Mouse (Mus musculus): ENCODE results near the gene Midn.
A peak's percentile ranks its signal among the peaks of the same experiment; 100 is the strongest.

Midn gene

DNA sequence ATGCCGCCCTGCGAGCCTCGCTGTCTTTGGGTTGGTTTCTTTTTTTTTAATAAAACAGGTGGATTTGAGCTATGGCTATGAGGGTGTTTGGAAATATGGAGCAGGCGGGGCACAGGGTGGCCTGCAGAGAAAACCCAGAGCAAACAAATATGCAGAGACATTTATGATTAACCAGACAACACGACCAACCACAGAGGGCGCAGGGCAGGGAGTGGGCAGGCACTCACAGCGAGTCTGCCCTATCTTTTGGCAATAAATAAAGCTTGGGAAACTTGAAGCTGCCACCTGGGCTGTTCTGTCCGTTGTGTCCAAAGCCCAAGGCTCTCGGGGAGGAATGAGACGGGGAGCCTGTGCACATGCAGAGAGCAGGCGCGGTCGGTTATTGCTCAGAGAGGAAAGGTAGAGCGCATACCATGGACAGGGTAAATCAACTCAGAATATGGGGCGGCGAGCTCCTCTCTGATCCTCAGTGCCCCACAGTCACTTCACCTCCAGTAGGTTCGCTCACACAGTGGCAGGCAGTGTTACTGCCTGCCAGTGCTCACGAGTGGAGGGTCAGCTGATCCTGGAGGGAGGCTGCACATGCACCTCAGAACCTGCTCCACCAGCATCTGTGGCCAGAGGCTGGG, 17.6 kb upstream of the Midn start:
- peak; percentile 79 to 82 for DNase-seq

GRCm38 (mm10) chr10:80131316-80131951, 16.6 kb upstream of the Midn start:
- no peak for DNase-seq

GRCm38 (mm10) chr10:80131952-80132350, 16.1 kb upstream of the Midn start:
- no peak for DNase-seq

DNA sequence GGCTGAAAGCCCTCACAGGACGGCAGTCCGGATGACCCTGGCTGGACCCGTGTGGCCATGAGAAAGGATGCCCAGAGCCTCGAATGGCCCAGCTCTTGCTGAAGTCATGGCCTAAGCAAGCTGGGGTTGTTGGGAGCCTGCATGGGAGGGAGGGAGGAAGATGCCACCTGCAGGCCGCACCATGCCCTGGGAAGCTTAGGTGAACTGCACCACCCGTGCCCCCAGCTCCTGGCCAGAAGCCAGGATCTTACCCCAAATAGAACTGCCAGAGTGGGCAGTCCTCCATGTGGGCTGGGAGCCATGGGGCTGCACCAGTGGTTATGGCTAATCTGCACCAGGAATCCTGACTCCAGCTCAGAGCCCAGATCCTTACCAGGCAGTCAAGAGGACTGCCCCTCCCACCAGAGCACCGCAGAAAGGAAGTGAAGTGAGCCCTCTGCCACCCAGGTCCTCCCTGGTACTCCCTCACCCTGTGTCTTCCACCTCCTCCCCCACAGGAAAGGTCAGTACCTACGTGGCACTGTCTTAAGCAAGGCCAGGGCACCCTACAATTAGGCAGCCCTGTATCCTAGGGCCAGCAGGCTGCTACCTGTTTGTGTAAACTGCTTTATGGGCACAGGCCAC, 14.7 kb upstream of the Midn start:
- DNase-seq, result peak in 1 of 2 experiments; percentile 56

GRCm38 (mm10) chr10:80134421-80134820, 13.7 kb upstream of the Midn start:
- DNase-seq, result peak in 1 of 2 experiments; percentile 50

DNA sequence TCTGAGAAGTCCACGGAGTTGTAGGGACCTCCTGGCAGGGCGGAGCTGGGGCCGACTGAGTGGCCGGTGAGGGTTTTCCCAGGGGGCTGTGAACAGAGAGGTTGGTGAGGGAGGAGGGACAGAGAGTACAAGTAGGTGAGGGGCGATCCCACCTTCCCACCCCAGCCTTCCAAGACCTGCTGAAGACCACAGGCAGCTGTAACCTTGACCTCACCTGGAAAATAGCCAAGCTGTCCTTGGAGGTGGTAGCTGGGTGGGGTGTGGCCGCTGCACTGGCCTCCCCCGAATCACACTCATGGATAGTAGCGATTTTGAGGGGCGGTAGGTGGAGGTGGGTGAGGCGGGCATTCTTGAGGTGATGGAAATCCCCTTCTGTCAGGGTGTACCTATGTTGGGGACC, 12.9 kb upstream of the Midn start:
- DNase-seq, result no peak

GRCm38 (mm10) chr10:80135641-80136040, 12.4 kb upstream of the Midn start:
- no peak for DNase-seq

GRCm38 (mm10) chr10:80136179-80136951, 11.7 kb upstream of the Midn start:
- DNase-seq, result no peak

GRCm38 (mm10) chr10:80136952-80137625, 11.0 kb upstream of the Midn start:
- DNase-seq, result peak in 1 of 2 experiments; percentile 17

DNA sequence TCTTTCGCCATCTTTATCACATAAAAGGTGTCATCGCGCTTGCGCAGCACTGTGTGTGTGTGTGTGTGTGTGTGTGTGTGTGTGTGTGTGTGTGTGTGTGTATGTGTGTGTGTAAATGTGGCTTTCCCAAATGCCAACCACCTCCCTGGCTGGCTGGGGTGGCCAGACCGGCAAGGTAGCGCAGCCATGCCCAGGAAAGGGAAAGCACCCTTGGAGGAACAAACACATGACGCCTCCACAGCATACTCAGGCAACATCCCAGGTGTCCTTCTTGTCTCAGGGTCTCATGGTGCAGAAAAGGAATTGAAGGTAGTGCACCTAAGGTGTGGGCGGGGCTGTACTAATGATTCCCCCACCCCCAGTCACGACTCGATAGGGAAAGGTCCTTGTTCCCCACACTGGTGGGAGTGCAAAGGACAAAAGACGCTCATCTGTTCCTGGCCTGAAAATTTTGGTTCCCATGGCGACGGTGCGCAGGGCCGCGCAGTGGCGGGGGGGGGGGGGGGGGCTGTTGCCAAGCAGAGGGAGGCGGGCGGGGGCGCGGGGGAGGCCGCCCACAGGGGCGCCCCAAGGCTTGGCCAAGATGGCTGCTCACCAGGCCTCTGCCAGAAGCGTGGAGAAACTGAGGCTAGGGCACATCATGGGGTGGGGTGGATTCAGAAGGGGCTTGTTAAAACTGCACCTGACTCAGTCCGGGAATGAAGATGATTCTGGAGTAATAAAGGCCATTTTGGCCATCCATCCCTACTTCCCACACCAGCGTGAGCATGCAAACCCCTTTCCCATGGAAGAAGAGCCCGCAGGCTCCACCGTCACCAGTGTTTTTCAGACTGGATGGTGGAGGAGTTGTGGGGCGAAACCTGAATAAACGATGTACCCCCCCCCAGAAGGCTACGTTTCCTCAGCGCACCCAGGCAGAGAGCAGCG, 10.2 kb upstream of the Midn start:
- DNase-seq, result no peak

DNA sequence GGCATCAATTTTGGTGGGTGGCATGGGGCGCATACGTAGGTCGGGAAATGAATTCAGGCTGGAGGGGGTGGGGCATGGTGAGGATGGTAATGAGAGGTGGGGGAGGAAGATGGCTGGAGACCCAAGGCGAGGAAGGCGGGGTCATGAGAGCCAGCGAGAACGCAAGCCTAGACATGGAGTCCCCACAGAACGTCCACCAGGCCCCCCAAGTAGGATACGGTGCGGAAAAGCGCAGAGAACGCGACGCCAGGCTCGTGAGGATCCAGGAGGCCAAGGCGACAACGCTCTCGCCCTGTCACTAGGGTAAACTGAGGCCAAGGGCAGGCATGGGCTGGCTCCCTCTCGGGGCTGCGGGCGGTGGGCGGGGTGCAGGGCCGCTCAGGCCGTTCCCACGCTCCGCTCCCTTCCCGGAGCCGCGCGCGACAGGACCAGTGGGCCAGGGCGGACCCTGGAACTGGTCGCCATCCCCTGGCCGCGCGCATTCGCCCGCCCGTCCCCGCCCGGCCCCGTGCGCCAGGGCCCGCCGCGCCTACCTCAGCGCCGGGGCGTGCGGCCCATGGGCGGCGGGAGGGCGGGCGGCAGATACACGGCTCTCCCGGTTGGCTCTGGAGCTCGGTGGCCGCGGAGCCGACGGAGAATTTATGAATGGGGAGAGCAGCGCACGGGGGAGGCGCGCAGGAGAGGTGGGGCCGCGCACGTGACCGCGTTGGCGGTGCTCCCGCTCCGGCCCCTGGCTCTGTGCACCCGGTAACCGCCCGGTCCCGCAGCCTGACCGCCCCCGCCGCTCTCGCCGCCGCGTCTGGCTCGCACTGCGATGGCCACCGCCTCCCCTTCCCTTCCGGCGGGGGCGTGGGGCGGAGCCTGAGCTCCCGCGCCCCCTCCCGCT, 9.3 kb upstream of the Midn start, which contains the start of gene Atp5d:
Gene Atp5d, plus strand, starts transcription at position 80 of the 886 bp plus-strand sequence.
- DNase-seq, result peak; percentile 63 to 83

DNA sequence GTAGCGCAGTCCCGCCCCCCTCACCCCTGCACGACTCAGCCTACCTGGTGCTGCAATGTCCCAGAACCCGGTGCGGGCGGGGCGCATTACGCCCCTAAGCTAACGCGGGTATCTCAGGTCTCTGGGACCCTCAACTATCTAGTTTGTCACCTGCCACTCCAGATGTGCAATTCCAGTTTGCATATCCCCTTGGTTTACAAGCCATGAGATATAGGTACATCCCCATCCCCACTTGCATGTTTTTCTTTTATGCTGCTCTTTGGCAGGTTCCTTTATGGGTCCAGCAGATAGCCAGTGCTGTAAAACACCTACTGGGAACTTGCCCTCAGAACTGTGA, 8.7 kb upstream of the Midn start:
- no peak for DNase-seq

DNA sequence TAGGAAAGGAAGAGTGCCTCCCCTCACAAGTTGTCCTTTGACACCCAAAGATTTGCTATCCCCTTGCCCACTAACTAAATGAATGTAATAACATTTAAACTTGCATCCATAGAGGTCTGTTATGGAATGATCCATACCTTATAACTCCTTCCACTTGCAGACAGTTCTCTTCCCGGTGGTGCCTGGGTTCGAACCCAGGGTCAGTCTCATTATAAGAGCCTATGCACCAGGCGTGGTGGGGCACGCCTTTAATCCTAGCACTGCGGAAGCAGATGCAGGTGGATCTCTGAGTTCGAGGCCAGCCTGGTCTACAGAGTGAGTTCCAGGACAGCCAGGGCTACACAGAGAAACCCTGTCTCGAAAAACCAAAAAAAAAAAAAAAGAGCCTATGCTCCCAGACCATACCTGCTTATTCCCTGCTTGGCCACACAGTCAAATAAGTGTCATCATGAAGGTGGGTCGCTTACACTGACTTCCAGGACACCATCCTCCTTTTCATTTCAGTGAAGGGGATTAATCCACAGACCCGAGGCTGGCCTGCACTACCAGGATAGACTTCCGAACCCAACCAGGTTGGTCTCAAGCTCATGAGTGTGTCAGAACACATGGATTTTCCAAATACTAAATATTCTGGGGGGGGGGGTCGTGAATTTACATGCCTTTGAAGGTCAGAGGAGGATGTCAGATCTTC, 8.0 kb upstream of the Midn start:
- no peak for DNase-seq

DNA sequence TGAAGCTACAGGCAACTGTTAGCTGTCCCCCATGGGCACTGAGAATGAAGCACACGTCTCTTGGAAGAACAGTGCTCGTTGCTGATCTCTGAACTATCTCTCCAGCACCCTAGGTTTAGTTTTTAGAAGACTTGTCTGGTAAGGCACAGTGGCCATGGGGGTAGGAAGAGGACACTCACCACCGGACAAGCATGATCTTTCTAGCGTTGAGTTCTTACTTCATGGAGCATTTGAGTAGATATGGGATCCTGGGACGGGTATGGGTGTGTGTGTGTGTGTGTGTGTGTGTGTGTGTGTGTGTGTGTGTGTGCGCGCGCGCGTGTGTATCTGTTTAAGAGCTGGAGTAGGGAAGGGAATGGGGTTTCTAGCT, 7.4 kb upstream of the Midn start, which contains the start of gene Cbarp:
Gene Cbarp, minus strand, starts transcription at position 170 of the 370 bp plus-strand sequence.
- no peak for DNase-seq

GRCm38 (mm10) chr10:80141243-80141642, 6.8 kb upstream of the Midn start:
- peak; percentile 98 for DNase-seq

DNA sequence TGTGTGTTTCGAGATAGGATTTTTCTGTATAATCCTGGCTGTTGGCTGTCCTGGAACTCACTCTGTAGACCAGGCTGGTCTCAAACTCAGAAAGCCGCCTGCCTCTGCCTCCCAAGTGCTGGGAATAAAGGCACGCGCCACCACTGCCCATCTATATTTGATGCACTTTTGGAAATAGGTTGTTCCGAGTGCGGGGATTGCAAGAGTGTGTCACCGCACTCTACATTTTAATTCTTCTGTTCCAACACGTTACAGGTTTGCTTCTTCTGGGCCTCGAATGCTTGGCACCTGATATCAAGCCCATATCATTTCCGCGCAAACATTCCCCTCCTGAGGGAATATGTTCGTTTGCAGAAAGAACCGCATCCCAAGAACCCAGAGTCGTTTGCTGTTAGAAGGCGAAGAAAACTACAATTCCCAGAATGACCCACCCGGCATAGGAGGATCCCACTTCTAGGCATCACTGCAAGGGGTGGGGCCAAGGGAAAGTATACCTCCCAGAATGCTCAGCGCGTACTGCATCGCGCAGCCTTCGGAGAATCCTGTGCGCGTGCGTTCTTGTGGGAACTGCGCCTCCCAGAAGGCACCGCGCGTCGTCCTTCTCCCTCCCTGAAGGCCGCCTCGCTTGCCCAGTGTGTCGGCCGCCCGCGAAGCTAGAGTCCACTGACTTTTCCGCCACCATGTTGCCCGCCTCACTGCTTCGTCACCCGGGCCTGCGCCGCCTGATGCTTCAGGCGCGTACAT, 6.1 kb upstream of the Midn start:
- DNase-seq, result peak; percentile 97 to 99

DNA sequence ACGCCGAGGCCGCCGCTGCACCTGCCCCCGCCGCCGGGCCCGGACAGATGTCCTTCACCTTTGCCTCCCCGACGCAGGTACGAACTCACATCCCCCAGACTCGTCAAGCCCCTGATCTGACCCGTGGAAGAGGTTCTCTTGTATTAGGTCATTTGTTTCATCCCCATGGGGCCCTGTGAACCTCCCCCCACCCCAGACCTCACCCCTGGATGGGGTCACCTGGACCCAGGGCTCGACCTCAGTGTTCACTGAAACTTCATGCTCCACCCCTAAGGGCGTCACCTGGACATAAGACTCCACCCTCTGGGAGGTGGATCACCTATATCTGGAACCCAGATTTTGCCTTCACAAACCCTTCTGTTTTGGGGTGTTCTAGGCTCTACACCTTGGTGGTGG, 5.5 kb upstream of the Midn start:
- peak; percentile 72 for DNase-seq

- DNase-seq, result no peak
Observed at GRCm38 (mm10) chr10:80143664-80144063, 4.4 kb upstream of the Midn start.

GRCm38 (mm10) chr10:80144159-80144558, 3.9 kb upstream of the Midn start:
- DNase-seq, result no peak
